Mouse (Mus musculus) liver, adult 2 months (tissue): Measurements from ENCODE around the gene Cacnb4.

ENCODE experiments used
- CTCF ChIP-seq: fragments of 200-500 bp; IDR thresholded peaks from 2 replicates; pipeline ENCODE4 v1.5.1; 2011; ENCODE audit warnings: low read depth, low read length, control low read depth
- POLR2A ChIP-seq: fragments of 200-500 bp; IDR thresholded peaks from 2 replicates; pipeline ENCODE4 v1.6.1; 2011; ENCODE audit warnings: low read length, control low read depth; ENCODE audit not compliant: insufficient read depth; ENCODE audit errors: extremely low read depth

GRCm38 (mm10) chr2:52435919-52436632 lies 240.6 kb downstream of the Cacnb4 start:
- TF ChIP-seq CTCF (no peak), POLR2A (no peak)
